Mouse (Mus musculus) G1E (cell line): ENCODE results near the gene Cdk1. TPM values are rescaled to one million over a fixed set of nuclear protein-coding genes. Genes with fewer than 3 reads are reported as not detected.

ENCODE experiments used
- ATAC-seq: 2 replicates; pipeline ENCODE4 v1.8.0; 2016; ENCODE audit warnings: mild to moderate bottlenecking; ENCODE audit not compliant: insufficient number of reproducible peaks, poor library complexity, low FRiP score, severe bottlenecking; ENCODE audit errors: extremely low read depth
- DNase-seq: peaks from one replicate; pipeline ENCODE4 v3.0.0; 2012; ENCODE audit warnings: low spot score
- H3K27me3 ChIP-seq: 2 replicates; pipeline ENCODE4 v1.6.1; 2012; ENCODE audit warnings: mild to moderate bottlenecking, low read length, inconsistent platforms; ENCODE audit not compliant: insufficient read depth
- H3K36me3 ChIP-seq: replicated peaks from 2 replicates; pipeline ENCODE3; 2012; ENCODE audit warnings: mild to moderate bottlenecking, inconsistent platforms
- H3K4me1 ChIP-seq: 2 replicates; pipeline ENCODE4 v1.6.1; 2012; ENCODE audit warnings: low read depth, low read length, inconsistent platforms, mixed read lengths; ENCODE audit not compliant: insufficient read depth
- H3K4me3 ChIP-seq: 2 replicates; pipeline ENCODE4 v1.5.1; 2012; ENCODE audit warnings: low read depth, mild to moderate bottlenecking, inconsistent platforms, low read length, moderate library complexity, mixed read lengths
- H3K9me3 ChIP-seq: replicated peaks from 2 replicates; pipeline ENCODE4 v1.6.1; 2012; ENCODE audit warnings: inconsistent platforms
- CTCF ChIP-seq: IDR thresholded peaks from 2 replicates; pipeline ENCODE4 v1.5.1; 2012; ENCODE audit warnings: low read depth, low read length, inconsistent platforms, mixed read lengths
- GATA1 ChIP-seq: IDR thresholded peaks from 2 replicates; pipeline ENCODE4 v1.6.1; 2012; ENCODE audit warnings: borderline replicate concordance, low read length, inconsistent platforms, mixed read lengths
- GATA2 ChIP-seq: IDR thresholded peaks from 2 replicates; pipeline ENCODE4 v1.6.1; 2012; ENCODE audit warnings: low read depth, low read length, inconsistent platforms, borderline replicate concordance
- POLR2AphosphoS5 ChIP-seq: IDR thresholded peaks from 2 replicates; pipeline ENCODE4 v1.6.1; 2012; ENCODE audit warnings: low read depth, low read length, inconsistent platforms; ENCODE audit not compliant: insufficient replicate concordance
- TAL1 ChIP-seq: conservative IDR thresholded peaks from 2 replicates; pipeline ENCODE4 v1.6.1; 2012; ENCODE audit warnings: low read depth, low read length, inconsistent platforms, mixed read lengths
- polyA plus RNA-seq: library from polyadenylated mRNA; stranded (reverse); fragments of >175 nt; gene quantifications from 2 replicates; pipeline ENCODE4 v1.2.3, GENCODE M21; 2012
- total RNA-seq, 2 experiments: library from RNA; stranded (forward) in 1 of 2; stranded (reverse) in 1 of 2; fragments of 200-1000 nt in 1 of 2; fragments of >200 nt in 1 of 2; fragmentation: Nextera tagmentation in 1 of 2; gene quantifications; 2 replicates each; pipeline ENCODE4 v1.2.3; 2014 to 2017

Gene Cdk1
- total and polyA plus RNA-seq, 3 experiments: 71.6 to 273 (median 83.2) TPM

GRCm38 (mm10) chr10:69318514-69318913, 34.2 kb downstream of the Cdk1 start:
- TF ChIP-seq GATA2 (no peak), TAL1 (no peak), GATA1 (no peak)
- no peak overlapping the region for H3K4me3 ChIP-seq
- H3K9me3 ChIP-seq: peaks cover 31% of the 10 kb centered on the region
- no peaks in the 10 kb centered on the region for H3K4me1 ChIP-seq
- no peaks in the 10 kb centered on the region for H3K36me3 ChIP-seq
- ATAC-seq (no peak), DNase-seq (no peak)
- H3K27me3 ChIP-seq: no peaks in the 10 kb centered on the region

- no peaks in the 10 kb centered on the region for H3K27me3 ChIP-seq
- ATAC-seq (no peak), DNase-seq (no peak)
- no peak overlapping the region for H3K4me3 ChIP-seq
- H3K4me1 ChIP-seq: no peaks in the 10 kb centered on the region
- peaks cover 40% of the 10 kb centered on the region for H3K9me3 ChIP-seq
- no peaks in the 10 kb centered on the region for H3K36me3 ChIP-seq
- TF ChIP-seq GATA2: no peak
Measured at GRCm38 (mm10) chr10:69313944-69314343, 38.8 kb downstream of the Cdk1 start.

DNA sequence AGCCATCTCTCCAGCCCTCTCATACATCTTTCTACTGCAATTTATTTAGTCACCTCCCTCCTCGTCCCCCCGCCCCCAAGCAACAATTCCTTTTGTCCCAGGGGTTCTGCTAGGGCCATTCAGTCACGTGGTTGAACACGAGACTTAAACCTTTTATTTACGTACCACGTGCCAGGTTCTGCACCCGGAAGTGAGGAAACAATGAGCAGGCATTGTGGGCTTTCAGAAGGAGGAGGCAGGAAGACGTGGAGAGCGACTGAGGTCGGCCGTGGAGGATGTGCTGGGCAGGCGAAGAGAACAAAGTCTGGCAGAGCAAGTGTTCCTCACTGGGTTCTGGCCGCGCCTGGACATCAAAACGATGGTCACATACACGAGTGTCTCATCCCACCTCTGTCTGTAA, 40.9 kb downstream of the Cdk1 start:
- Histone ChIP-seq H3K36me3 (no peaks in the 10 kb centered on the region), H3K4me1 (no peaks in the 10 kb centered on the region), H3K9me3 (peaks cover 46% of the 10 kb centered on the region), H3K4me3 (no peak overlapping the region), H3K27me3 (no peaks in the 10 kb centered on the region)
- TF ChIP-seq CTCF (no peak), POLR2AphosphoS5 (no peak), GATA2 (no peak), GATA1 (no peak), TAL1 (no peak)
- DNase-seq (no peak), ATAC-seq (no peak)

- Histone ChIP-seq H3K4me3 (no peak overlapping the region), H3K36me3 (no peaks in the 10 kb centered on the region), H3K27me3 (no peaks in the 10 kb centered on the region), H3K4me1 (no peaks in the 10 kb centered on the region), H3K9me3 (peaks cover 54% of the 10 kb centered on the region)
- TF ChIP-seq GATA2 (no peak), TAL1 (no peak), POLR2AphosphoS5 (no peak), GATA1 (no peak), CTCF (no peak)
- DNase-seq (no peak), ATAC-seq (no peak)
Measured at GRCm38 (mm10) chr10:69309109-69309508, 43.6 kb downstream of the Cdk1 start.

GRCm38 (mm10) chr10:69307067-69307466, 45.7 kb downstream of the Cdk1 start:
- DNase-seq: no peak
- no peak for ATAC-seq
- H3K36me3 ChIP-seq: no peaks in the 10 kb centered on the region
- no peaks in the 10 kb centered on the region for H3K4me1 ChIP-seq
- no peaks in the 10 kb centered on the region for H3K27me3 ChIP-seq
- H3K4me3 ChIP-seq: no peak overlapping the region
- TF ChIP-seq TAL1 (no peak), GATA2 (no peak)
- peaks cover 54% of the 10 kb centered on the region for H3K9me3 ChIP-seq

GRCm38 (mm10) chr10:69306205-69306604, 46.5 kb downstream of the Cdk1 start:
- Histone ChIP-seq H3K9me3 (peaks cover 49% of the 10 kb centered on the region), H3K27me3 (no peaks in the 10 kb centered on the region), H3K4me1 (no peaks in the 10 kb centered on the region), H3K36me3 (no peaks in the 10 kb centered on the region), H3K4me3 (no peak overlapping the region)
- ATAC-seq: no peak
- no peak for DNase-seq
- TF ChIP-seq POLR2AphosphoS5 (no peak), TAL1 (no peak), GATA2 (no peak), CTCF (no peak)

DNA sequence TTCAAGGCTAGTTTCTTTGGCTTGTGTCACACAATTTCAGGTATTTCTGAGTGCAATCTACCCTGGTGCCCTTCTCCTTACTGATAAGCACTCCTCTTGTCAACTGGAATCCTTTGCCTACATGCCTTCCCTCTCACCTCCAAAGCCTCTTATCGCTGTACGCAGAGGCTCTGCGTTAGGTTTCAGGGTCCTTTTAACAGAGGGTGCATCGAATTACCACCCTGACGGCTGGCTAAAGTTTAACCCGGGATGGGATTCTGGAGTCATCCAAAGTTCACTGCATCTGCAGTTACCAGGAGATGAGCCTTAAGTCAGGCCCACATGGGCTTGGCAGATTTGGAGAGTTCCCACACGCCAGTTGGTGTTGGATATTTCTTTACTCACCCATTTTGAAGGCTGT, 47.1 kb downstream of the Cdk1 start:
- ATAC-seq (no peak), DNase-seq (no peak)
- TF ChIP-seq GATA2 (no peak), GATA1 (no peak), POLR2AphosphoS5 (no peak), TAL1 (no peak), CTCF (no peak)
- no peaks in the 10 kb centered on the region for H3K36me3 ChIP-seq
- H3K27me3 ChIP-seq: no peaks in the 10 kb centered on the region
- H3K4me3 ChIP-seq: no peak overlapping the region
- H3K4me1 ChIP-seq: no peaks in the 10 kb centered on the region
- peaks cover 49% of the 10 kb centered on the region for H3K9me3 ChIP-seq
